Mouse (Mus musculus) Patski (cell line): Measurements from ENCODE around the gene Hnrnpf. TPM values are rescaled to one million over a fixed set of nuclear protein-coding genes. Genes with fewer than 3 reads are reported as not detected.
A peak's percentile ranks its signal among the peaks of the same experiment; 100 is the strongest.

Experiments
- ATAC-seq: fragments of 100-300 bp; one replicate; pipeline ENCODE4 v1.8.0; 2021
- CTCF ChIA-PET: fragments of 350-600 bp; sonication (Branson Sonifier 250); formaldehyde crosslinking; loops from one replicate; lab custom pipeline; 2022; ENCODE audit warnings: inconsistent platforms; lab: Charles Lee
- POLR2A ChIA-PET: fragments of 350-600 bp; sonication (Branson Sonifier 250); formaldehyde crosslinking; loops from one replicate; lab custom pipeline; 2022; ENCODE audit warnings: antibody characterized with exemption, inconsistent platforms; lab: Charles Lee
- DNase-seq: peaks from one replicate; pipeline ENCODE4 v3.0.0-alpha.2; 2011; ENCODE audit warnings: low read depth, low spot score
- H3K27me3 ChIP-seq: fragments of 371-371 bp; one replicate; pipeline ENCODE4 v1.5.1; 2021
- CTCF ChIP-seq: fragments of 100-300 bp; IDR thresholded peaks from one replicate; pipeline ENCODE4 v1.5.1; 2021
- in situ Hi-C: fragments of 300-500 bp; cut with MboI; formaldehyde crosslinking; loops from 3 replicates; pipeline ENCODE4 v1.11.1; 2018; ENCODE audit warnings: low pct_unique_long_range_greater_than_20kb, mixed read lengths
- polyA plus RNA-seq: library from polyadenylated mRNA; unstranded; gene quantifications from one replicate; pipeline ENCODE4 v1.2.3, GENCODE M21; 2021

Hnrnpf gene
- polyA plus RNA-seq, 1 experiment from 2014 or later: 521 TPM

DNA sequence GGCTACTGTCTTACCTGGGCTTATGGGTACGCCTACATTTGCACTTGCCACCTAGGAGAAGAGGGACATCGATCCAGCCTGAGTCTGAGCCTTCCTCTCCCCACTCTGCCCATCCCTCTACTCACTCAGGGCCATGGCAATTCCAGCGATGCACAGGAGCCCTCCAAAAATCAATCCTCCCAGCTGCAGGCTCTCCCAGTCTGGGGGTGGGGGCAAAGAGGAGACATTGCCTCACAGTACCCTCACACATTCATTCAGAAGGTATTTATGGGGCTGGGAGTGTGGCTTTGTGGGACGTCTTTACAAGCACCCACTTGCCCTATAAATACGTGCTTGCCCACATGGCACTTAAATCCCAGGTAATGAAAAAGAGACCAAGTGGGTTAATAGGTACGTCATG, 34.2 kb downstream of the Hnrnpf start:
- ChIA-PET CTCF (interaction anchor here (1.6 kb wide), 1 partner anchor 14 kb away, joined by 3 read pairs; no protein-coding TSS in a partner anchor), POLR2A (no interaction called here)
- no peak for TF ChIP-seq CTCF
- no peak for ATAC-seq
- in situ Hi-C loops: no loop called here
- no peak for DNase-seq
- H3K27me3 ChIP-seq: no peaks in the 10 kb centered on the region

DNA sequence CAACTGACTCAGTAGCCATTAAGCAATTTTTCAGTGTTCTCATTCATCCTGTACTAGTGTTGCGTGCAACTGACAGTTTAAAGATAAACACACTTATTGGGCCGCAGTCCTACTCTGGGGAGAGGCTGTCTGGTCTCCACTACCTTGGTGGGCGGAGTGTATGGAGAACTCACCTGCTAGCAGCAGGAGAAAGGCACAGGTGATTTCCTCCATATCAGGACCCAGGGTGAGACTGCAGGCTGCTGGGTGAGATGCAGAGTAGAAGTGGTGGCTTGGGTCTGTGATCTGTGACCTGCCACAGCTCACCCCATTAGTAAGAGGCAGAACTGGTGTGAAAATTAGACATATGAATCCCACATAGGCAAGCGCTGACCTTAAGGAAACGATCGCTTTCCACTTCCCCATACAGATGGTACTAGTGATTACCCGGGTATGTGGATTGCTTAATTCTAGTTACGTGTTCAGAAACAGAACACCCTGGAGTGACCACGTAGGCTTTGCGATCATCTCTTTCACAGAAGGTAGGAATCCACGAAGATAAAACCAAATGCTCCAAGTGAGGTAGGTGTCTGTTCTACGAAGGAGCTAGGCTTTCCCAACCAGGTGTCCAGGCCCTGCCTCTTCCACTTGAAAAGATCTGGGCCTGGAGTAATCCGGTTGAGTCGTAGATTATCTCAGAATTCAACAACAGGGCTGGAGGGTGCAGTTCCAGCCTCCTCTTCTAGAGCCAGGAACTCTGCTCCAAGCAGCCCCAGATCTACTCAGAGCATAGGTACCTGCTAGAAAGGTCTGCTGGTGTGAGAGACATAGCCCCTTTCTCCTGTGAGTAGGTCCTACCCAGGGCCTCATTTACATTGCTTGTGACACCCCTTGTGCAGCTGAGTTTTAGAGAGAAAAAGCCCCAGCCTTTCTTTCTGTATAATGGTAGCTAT, 35.8 kb downstream of the Hnrnpf start:
- TF ChIP-seq CTCF: no peak
- in situ Hi-C loops: no loop called here
- no peaks in the 10 kb centered on the region for H3K27me3 ChIP-seq
- ChIA-PET CTCF (interaction anchor here (1.6 kb wide), 1 partner anchor 15 kb away, joined by 3 read pairs; no protein-coding TSS in a partner anchor), POLR2A (no interaction called here)
- ATAC-seq: no peak
- no peak for DNase-seq

DNA sequence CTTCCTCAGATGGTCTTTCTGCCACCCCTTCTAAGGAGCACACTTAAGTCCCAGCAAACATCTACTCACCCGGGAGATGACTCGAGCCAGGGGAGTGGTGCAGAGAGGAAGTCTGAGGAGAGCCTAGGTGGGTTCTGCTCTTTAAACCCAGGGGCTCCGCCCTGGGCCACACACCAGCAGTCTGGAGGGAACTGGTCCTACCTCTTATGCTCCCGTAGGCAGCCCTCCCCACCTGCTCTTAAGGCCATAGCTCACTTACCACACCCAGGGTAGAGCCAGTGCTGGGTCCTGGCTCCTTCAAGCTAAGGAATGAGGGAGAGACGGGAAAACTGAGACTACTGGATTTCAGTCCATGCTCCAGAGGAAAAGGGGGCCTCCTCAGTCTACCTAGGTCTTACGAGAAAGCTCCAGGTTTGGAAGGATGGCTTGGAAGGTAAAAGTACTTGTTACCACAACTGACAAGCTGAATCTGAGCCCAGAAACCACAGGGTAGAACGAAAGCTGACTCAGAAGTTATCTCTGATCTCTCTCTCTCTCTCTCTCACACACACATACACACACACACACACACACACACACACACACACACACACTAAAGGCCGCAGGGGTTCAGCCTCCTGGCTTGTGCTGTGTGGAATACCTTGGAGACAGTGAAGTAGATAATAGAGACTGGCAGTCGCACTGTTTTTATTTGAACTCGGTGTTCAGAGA, 37.3 kb downstream of the Hnrnpf start, which contains the start of gene Fxyd4:
TSS of gene Fxyd4 (minus strand) at position 471 of the 711 bp plus-strand sequence.
- no peak for ATAC-seq
- in situ Hi-C loops: no loop called here
- no peak for TF ChIP-seq CTCF
- CTCF ChIA-PET: no interaction called here
- POLR2A ChIA-PET: interaction anchor here (0.6 kb wide), 1 partner anchor 25 kb away, joined by 3 read pairs; no protein-coding TSS in a partner anchor
- no peaks in the 10 kb centered on the region for H3K27me3 ChIP-seq
- no peak for DNase-seq

DNA sequence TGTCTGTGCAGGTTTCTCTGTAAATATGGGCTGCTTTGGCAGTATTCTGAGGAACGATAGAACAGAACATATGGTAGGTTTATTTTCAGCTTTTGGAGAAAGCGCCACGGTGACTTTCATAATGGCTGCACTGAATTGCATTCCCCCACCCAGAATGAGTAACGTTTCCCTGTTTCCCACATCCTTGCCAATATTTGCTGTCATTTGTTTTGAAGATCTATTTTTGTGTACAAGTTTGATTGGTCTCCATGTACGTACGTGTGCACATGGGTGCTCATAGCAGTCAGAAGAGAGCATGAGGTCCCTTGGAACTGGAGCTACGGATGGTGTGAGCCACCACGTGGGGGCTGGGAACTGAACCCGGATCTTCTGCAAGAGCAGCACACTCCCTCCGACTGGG, 38.8 kb downstream of the Hnrnpf start:
- CTCF ChIA-PET: no interaction called here
- in situ Hi-C loops: no loop called here
- no peak for ATAC-seq
- H3K27me3 ChIP-seq: no peaks in the 10 kb centered on the region
- no peak for TF ChIP-seq CTCF
- POLR2A ChIA-PET: no interaction called here
- DNase-seq: no peak

- ATAC-seq (no peak), DNase-seq (no peak)
- in situ Hi-C loops: no loop called here
- ChIA-PET POLR2A (no interaction called here), CTCF (no interaction called here)
- H3K27me3 ChIP-seq: no peaks in the 10 kb centered on the region
- no peak for TF ChIP-seq CTCF
Observed at GRCm38 (mm10) chr6:117942769-117943168, 42.6 kb downstream of the Hnrnpf start.

GRCm38 (mm10) chr6:117943899-117944298, 43.8 kb downstream of the Hnrnpf start:
- POLR2A ChIA-PET: no interaction called here
- no peak for ATAC-seq
- CTCF ChIA-PET: no interaction called here
- in situ Hi-C loops: no loop called here
- TF ChIP-seq CTCF: no peak
- no peak for DNase-seq
- H3K27me3 ChIP-seq: no peaks in the 10 kb centered on the region

DNA sequence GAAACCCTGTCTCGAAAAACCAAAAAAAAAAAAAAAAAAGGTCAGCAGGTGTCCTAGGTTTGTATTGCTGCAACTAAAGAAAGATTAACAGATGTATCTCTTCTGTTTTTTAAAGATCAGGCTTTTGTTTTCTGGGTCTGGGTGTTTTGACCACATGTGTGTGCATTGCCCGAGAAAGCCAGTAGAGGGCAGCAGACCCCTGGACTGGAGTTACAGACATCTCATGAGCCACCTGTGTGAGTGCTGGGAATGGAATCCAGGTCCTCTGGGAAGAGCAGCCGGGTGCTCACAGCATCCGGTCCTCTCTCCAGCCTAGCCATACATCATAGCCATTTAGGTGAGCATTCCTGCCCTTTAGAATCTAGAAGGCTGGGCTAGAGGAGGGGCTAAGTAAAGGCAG, 52.2 kb downstream of the Hnrnpf start:
- no peaks in the 10 kb centered on the region for H3K27me3 ChIP-seq
- in situ Hi-C loops: no loop called here
- POLR2A ChIA-PET: no interaction called here
- CTCF ChIA-PET: no interaction called here
- no peak for DNase-seq
- TF ChIP-seq CTCF: no peak
- no peak for ATAC-seq

- DNase-seq: no peak
- ChIA-PET CTCF (interaction anchor here (0.7 kb wide), 1 partner anchor 23 kb away, joined by 3 read pairs; no protein-coding TSS in a partner anchor), POLR2A (no interaction called here)
- in situ Hi-C loops: no loop called here
- ATAC-seq: no peak
- no peak for TF ChIP-seq CTCF
- no peaks in the 10 kb centered on the region for H3K27me3 ChIP-seq
Observed at GRCm38 (mm10) chr6:117956161-117956560, 56.0 kb downstream of the Hnrnpf start.

DNA sequence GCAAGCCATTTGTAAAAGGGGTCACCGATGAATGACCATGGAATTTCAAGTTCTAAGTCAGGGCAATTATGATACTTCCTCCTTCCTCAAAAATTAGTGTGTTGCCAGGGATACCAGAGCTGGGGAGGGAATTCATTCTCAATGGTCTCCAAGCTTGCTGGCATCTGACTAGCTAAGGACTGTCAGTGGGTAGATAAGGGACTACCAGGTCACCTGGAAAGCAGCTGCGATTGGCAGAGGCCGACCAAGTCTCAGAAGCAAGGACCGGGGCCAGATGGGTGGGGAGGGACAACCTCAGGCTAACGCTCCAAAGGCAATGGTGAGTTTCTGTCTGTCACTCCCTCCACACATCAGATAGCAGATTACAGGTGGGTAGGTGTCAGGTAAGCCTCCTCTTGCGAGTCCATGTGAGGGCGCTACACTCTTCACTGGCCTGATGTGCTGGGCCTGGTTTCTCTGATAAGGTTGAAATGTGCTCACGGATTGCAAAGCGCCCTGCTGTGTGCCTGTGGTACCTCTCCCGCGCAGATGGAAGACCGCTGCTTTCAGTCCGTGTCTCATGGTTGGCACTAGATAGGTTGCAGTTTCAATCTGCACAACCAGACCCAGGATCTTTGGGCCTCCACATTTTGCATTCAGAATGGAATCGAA, 56.9 kb downstream of the Hnrnpf start:
- no peak for TF ChIP-seq CTCF
- peak; percentile 19 for ATAC-seq
- ChIA-PET POLR2A (no interaction called here), CTCF (interaction anchor here (0.7 kb wide), 1 partner anchor 22 kb away, joined by 3 read pairs; no protein-coding TSS in a partner anchor)
- no peaks in the 10 kb centered on the region for H3K27me3 ChIP-seq
- DNase-seq: no peak
- in situ Hi-C loops: no loop called here

GRCm38 (mm10) chr6:117963201-117963600, 63.1 kb downstream of the Hnrnpf start:
- H3K27me3 ChIP-seq: no peaks in the 10 kb centered on the region
- DNase-seq (no peak), ATAC-seq (no peak)
- POLR2A ChIA-PET: interaction anchor here (0.7 kb wide), 1 partner anchor 26 kb away, joined by 3 read pairs; the partner anchor contains the start of gene Fxyd4
- in situ Hi-C loops: no loop called here
- no peak for TF ChIP-seq CTCF
- CTCF ChIA-PET: no interaction called here
